Mouse (Mus musculus): ENCODE measurements around the gene Snrpe. TPM values are rescaled to one million over a fixed set of nuclear protein-coding genes. Genes with fewer than 3 reads are reported as not detected.

The Snrpe gene
- 14.8 and 17.8 TPM in 2 replicates for polyA plus RNA-seq (2012; rRNA removed)

DNA sequence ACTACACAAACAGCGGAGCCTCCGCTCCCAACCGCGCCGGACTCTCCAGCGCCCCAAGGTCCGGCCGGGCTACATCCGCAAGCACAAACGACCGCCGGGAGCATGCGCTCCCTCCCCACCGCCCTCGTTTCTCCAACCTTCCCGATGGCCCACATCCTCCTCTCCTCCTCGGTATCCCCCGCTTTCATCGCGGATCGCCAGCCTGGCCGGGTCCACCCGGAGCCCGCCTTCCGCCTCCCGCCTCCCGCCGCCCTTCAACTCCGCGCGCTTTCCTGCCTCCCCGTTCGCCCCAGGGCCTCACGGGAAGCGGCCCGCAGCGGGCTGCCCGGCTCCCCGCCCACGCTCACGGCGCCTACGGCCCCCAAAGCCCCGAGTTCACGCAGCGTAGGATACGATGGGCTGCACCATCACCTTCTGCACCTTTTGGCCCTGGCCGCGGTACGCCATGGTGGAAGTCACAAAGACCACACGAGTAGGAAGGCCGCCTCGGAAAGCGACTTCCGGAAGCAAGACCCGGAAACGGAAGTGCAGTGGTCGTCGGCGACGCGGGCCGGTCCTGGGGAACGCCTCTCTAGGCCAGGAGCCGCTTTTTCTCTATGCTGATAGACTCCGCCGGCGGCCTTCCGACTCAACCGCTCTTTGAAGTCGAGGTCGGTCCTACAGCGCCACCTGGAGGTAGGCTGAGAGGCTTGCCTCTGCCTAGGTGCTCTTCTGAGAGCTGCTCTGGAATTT lies at the start of gene Snrpe:
Snrpe (minus strand) TSS at position 521 of the 732 bp plus-strand sequence.
- WGBS = under 1% methylated on average over 73 of the region's 73 CpGs
- H3K4me1 ChIP-seq (ENCODE audit: control insufficient read depth, insufficient read depth, insufficient read length) = no peaks in the 10 kb centered on the region
- peak within 1 kb of the TSS; percentile 90 for H3K4me3 ChIP-seq (ENCODE audit: extremely low read depth, insufficient read depth, insufficient read length)
- H3K36me3 ChIP-seq (ENCODE audit: control insufficient read depth, insufficient read depth, low read length) = peaks cover 18% of the 10 kb centered on the region
- DNase-seq (ENCODE audit: low read depth in 1 of 2, low spot score in 2 of 2) = peak; percentile 94 to 97
- H3K27me3 ChIP-seq (ENCODE audit: control insufficient read depth, insufficient read depth, low read length) = no peaks in the 10 kb centered on the region
- H3K27ac ChIP-seq (ENCODE audit: insufficient read depth, low read length) = peak within 1 kb of the TSS; percentile 90
- TF ChIP-seq CTCF (IDR thresholded peaks at IDR 0.05; ENCODE audit: extremely low read depth, insufficient read depth, insufficient read length, insufficient replicate concordance) (peak; percentile 99), POLR2A (IDR thresholded peaks at IDR 0.05; ENCODE audit: low read depth, low read length) (peak; percentile 48; the same call in 1 of the 2 replicates)

DNA sequence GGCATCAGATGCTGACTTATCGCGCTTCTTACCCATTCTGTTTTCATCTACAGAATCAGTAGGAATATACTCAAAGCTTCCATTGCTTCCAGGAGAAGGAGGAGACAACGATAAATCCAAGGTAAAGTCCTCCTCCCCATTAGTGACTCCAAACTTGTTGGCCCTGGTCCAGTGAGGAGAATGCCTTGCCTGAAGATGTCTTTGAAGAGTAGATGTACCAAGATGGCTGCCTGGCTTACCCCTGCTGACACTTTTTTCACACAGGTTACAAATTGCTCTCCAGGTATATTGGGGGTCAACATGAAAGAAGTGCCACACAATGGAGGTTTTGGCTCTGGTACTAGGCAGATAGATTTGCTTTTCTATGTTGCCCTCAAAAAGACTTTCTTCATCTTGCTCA lies 48.8 kb upstream of the Snrpe start:
- Histone ChIP-seq H3K4me1 (ENCODE audit: control insufficient read depth, insufficient read depth, insufficient read length) (peaks cover 6% of the 10 kb centered on the region; the same call in 1 of the 2 replicates), H3K36me3 (ENCODE audit: control insufficient read depth, insufficient read depth, low read length) (peaks cover 13% of the 10 kb centered on the region), H3K4me3 (ENCODE audit: extremely low read depth, insufficient read depth, insufficient read length) (no peak overlapping the region), H3K27me3 (ENCODE audit: control insufficient read depth, insufficient read depth, low read length) (no peaks in the 10 kb centered on the region), H3K27ac (ENCODE audit: insufficient read depth, low read length) (no peak overlapping the region)
- DNase-seq (ENCODE audit: low read depth in 1 of 2, low spot score in 2 of 2) = no peak
- TF ChIP-seq POLR2A (IDR thresholded peaks at IDR 0.05; ENCODE audit: low read depth, low read length) (no peak), CTCF (IDR thresholded peaks at IDR 0.05; ENCODE audit: extremely low read depth, insufficient read depth, insufficient read length, insufficient replicate concordance) (no peak)
- 91% methylated on average over 3 of the region's 3 CpGs for WGBS

DNA sequence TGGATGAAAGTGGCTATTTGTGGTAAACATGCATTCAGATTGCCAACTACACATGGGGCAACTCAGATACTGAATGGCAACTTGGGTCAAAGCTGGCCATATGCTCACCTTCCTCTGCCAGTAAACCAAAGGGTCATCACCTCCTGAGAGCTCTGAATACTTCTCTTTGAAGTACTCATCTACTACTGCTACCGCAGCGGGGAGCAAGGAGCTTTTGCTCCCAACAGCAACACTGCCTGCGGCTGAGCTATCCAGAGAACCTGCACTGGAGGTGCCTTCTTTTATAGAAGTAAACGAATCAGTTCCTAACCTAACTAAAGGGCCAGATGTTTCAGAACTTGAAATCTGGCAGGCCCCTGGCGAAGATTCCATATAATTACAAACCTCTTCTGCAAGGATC lies 46.7 kb upstream of the Snrpe start:
- H3K27me3 ChIP-seq (ENCODE audit: control insufficient read depth, insufficient read depth, low read length) = no peaks in the 10 kb centered on the region
- H3K27ac ChIP-seq (ENCODE audit: insufficient read depth, low read length) = no peak overlapping the region
- TF ChIP-seq POLR2A (IDR thresholded peaks at IDR 0.05; ENCODE audit: low read depth, low read length) = no peak
- TF ChIP-seq CTCF (IDR thresholded peaks at IDR 0.05; ENCODE audit: extremely low read depth, insufficient read depth, insufficient read length, insufficient replicate concordance) = no peak
- H3K36me3 ChIP-seq (ENCODE audit: control insufficient read depth, insufficient read depth, low read length) = peaks cover 14% of the 10 kb centered on the region
- H3K4me3 ChIP-seq (ENCODE audit: extremely low read depth, insufficient read depth, insufficient read length) = no peak overlapping the region
- no peak for DNase-seq (ENCODE audit: low read depth in 1 of 2, low spot score in 2 of 2)
- WGBS = 92% methylated on average over 5 of the region's 5 CpGs
- peaks cover 6% of the 10 kb centered on the region; the same call in 1 of the 2 replicates for H3K4me1 ChIP-seq (ENCODE audit: control insufficient read depth, insufficient read depth, insufficient read length)

DNA sequence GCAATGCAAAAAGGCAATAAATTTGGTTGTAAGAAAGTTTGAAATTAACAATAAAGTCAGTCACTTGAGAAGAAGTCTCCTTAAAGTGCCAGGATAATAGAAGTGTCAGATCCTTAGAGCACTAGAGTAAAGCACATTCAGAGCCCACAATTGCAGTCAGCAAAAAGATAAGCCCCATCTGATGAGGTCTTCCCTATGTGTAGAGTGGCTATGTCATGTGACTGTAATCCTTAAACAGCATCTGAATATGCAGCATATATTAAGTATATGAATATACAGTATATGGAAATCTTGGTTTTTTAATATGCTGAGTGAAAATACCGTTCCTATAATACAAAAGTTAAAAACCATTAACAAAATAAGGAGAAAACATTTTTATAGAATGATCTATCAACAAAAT lies 42.9 kb upstream of the Snrpe start:
- no peaks in the 10 kb centered on the region for H3K27me3 ChIP-seq (ENCODE audit: control insufficient read depth, insufficient read depth, low read length)
- 96% methylated on average over 1 of the region's 1 CpGs for WGBS
- DNase-seq (ENCODE audit: low read depth in 1 of 2, low spot score in 2 of 2) = no peak
- 0 out of 2 replicates have a peak, but pooled peaks cover 3% of the 10 kb centered on the region for H3K4me1 ChIP-seq (ENCODE audit: control insufficient read depth, insufficient read depth, insufficient read length)
- H3K4me3 ChIP-seq (ENCODE audit: extremely low read depth, insufficient read depth, insufficient read length) = no peak overlapping the region
- TF ChIP-seq POLR2A (IDR thresholded peaks at IDR 0.05; ENCODE audit: low read depth, low read length) (no peak), CTCF (IDR thresholded peaks at IDR 0.05; ENCODE audit: extremely low read depth, insufficient read depth, insufficient read length, insufficient replicate concordance) (no peak)
- H3K36me3 ChIP-seq (ENCODE audit: control insufficient read depth, insufficient read depth, low read length) = peaks cover 14% of the 10 kb centered on the region
- no peak overlapping the region for H3K27ac ChIP-seq (ENCODE audit: insufficient read depth, low read length)

DNA sequence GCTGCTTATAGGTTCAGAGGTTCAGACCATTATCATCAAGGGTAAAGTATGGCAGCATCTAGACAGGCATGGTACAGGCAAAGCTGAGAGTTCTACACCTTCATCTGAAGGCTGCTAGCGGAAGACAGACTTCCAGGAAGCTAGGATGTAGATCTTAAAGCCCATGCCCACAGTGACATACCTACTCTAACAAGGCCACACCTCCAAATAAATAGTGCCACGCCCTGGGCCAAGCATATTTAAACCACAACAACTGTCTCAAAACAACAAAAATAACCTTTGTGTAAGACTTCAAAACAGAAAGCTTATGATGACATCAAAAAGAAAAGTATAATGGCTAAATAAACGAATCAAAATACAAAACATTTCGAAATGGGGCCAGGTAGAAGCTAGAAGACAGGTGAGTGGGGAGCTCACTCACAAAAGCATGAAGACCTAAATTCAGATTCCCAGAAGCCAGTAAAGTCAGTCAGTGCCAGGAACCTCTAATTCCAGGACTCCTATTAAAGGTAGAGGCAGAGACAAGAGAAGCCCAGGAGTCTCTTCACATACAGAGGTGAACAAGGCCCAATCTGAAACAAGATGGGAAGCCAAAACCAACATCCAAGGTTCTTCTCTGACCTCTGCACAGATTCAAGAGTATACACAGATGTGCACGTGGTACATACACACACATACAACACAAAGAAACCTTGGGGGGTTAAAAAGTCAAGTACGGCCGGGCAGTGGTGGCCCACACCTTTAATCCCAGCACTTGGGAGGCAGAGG lies 40.4 kb upstream of the Snrpe start:
- Histone ChIP-seq H3K36me3 (ENCODE audit: control insufficient read depth, insufficient read depth, low read length) (peaks cover 18% of the 10 kb centered on the region), H3K27me3 (ENCODE audit: control insufficient read depth, insufficient read depth, low read length) (no peaks in the 10 kb centered on the region), H3K4me3 (ENCODE audit: extremely low read depth, insufficient read depth, insufficient read length) (no peak overlapping the region), H3K4me1 (ENCODE audit: control insufficient read depth, insufficient read depth, insufficient read length) (no peaks in the 10 kb centered on the region), H3K27ac (ENCODE audit: insufficient read depth, low read length) (no peak overlapping the region)
- 93% methylated on average over 7 of the region's 7 CpGs for WGBS
- DNase-seq (ENCODE audit: low read depth in 1 of 2, low spot score in 2 of 2) = no peak
- no peak for TF ChIP-seq POLR2A (IDR thresholded peaks at IDR 0.05; ENCODE audit: low read depth, low read length)
- no peak for TF ChIP-seq CTCF (IDR thresholded peaks at IDR 0.05; ENCODE audit: extremely low read depth, insufficient read depth, insufficient read length, insufficient replicate concordance)

DNA sequence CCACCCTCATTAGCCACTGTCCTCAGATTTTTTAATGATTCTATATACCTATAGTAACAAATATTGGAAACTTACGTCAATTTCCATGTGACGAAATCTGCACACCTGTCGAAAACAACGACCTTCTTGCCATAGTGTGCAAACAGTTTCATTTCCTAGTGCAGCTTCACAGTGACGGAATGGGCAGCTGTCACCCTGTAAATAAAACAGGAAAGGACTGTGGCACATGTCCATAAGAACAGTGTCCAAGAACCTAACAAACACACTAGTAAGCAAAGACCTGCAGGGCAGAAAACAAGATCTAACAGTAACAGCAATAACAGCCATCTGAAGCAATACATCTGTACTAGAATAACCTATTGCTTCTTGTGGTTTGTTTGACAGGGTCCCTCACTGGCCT lies 35.6 kb upstream of the Snrpe start:
- Histone ChIP-seq H3K27me3 (ENCODE audit: control insufficient read depth, insufficient read depth, low read length) (no peaks in the 10 kb centered on the region), H3K4me3 (ENCODE audit: extremely low read depth, insufficient read depth, insufficient read length) (no peak overlapping the region), H3K4me1 (ENCODE audit: control insufficient read depth, insufficient read depth, insufficient read length) (no peaks in the 10 kb centered on the region), H3K36me3 (ENCODE audit: control insufficient read depth, insufficient read depth, low read length) (peaks cover 37% of the 10 kb centered on the region), H3K27ac (ENCODE audit: insufficient read depth, low read length) (no peak overlapping the region)
- DNase-seq (ENCODE audit: low read depth in 1 of 2, low spot score in 2 of 2) = no peak
- 88% methylated on average over 5 of the region's 5 CpGs for WGBS
- TF ChIP-seq CTCF (IDR thresholded peaks at IDR 0.05; ENCODE audit: extremely low read depth, insufficient read depth, insufficient read length, insufficient replicate concordance) (no peak), POLR2A (IDR thresholded peaks at IDR 0.05; ENCODE audit: low read depth, low read length) (no peak)

Data from spleen, adult 2 months (tissue).